Mouse (Mus musculus) testis, adult 2 months (tissue): ENCODE results near the gene Plcb2.
A peak's percentile ranks its signal among the peaks of the same experiment; 100 is the strongest.

Source experiments
- CTCF ChIP-seq: fragments of 200-500 bp; IDR thresholded peaks from 2 replicates; pipeline ENCODE4 v1.5.1; 2012; ENCODE audit warnings: low read depth, mild to moderate bottlenecking, inconsistent platforms, low read length, moderate library complexity; ENCODE audit not compliant: control insufficient read depth, insufficient read depth, insufficient replicate concordance
- POLR2A ChIP-seq: fragments of 200-500 bp; IDR thresholded peaks from 2 replicates; pipeline ENCODE4 v1.6.1; 2012; ENCODE audit warnings: low read depth, mild to moderate bottlenecking, inconsistent platforms, low read length, moderate library complexity; ENCODE audit not compliant: control insufficient read depth

GRCm38 (mm10) chr2:118703913-118704730 lies 24.1 kb downstream of the Plcb2 start, which contains the start of gene Ankrd63:
- TF ChIP-seq POLR2A (peak; percentile 76; the same call in 1 of the 2 replicates), CTCF (no peak)
